Mouse (Mus musculus) Patski (cell line): Measurements from ENCODE around the gene Ddx49. TPM values are rescaled to one million over a fixed set of nuclear protein-coding genes. Genes with fewer than 3 reads are reported as not detected.

ENCODE experiments used
- ATAC-seq: fragments of 100-300 bp; one replicate; pipeline ENCODE4 v1.8.0; 2021
- CTCF ChIA-PET: fragments of 350-600 bp; sonication (Branson Sonifier 250); formaldehyde crosslinking; loops from one replicate; lab custom pipeline; 2022; ENCODE audit warnings: inconsistent platforms; lab: Charles Lee
- POLR2A ChIA-PET: fragments of 350-600 bp; sonication (Branson Sonifier 250); formaldehyde crosslinking; loops from one replicate; lab custom pipeline; 2022; ENCODE audit warnings: antibody characterized with exemption, inconsistent platforms; lab: Charles Lee
- DNase-seq: peaks from one replicate; pipeline ENCODE4 v3.0.0-alpha.2; 2011; ENCODE audit warnings: low read depth, low spot score
- H3K27me3 ChIP-seq: fragments of 371-371 bp; one replicate; pipeline ENCODE4 v1.5.1; 2021
- CTCF ChIP-seq: fragments of 100-300 bp; IDR thresholded peaks from one replicate; pipeline ENCODE4 v1.5.1; 2021
- in situ Hi-C: fragments of 300-500 bp; cut with MboI; formaldehyde crosslinking; loops from 3 replicates; pipeline ENCODE4 v1.11.1; 2018; ENCODE audit warnings: low pct_unique_long_range_greater_than_20kb, mixed read lengths
- polyA plus RNA-seq: library from polyadenylated mRNA; unstranded; gene quantifications from one replicate; pipeline ENCODE4 v1.2.3, GENCODE M21; 2021

Gene Ddx49
- 48.8 TPM for polyA plus RNA-seq

DNA sequence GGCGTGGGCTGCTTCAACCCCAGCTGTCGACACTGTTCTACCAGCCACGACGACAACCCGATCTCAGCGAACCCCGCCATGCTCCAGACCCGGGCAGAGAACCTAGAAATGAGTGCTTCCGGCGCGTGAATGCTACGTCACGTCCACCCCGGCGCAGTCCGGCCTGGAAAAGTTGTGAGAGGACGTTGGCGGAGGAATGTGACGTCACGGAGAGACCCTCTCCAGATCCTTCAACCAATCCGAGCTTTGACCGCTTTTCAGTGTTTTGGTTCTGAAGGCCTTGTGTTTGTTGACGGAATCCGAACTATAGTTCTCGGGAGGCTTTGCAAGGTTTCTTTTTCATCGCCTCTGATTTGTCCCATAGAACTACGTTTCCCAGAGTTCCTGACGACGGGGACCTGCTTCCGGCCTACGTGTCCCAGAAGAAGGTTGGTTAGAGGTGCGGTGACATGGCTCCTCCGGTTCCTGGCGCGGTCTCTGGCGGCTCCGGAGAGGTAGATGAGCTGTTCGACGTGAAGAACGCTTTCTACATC is at the start of gene Ddx49, which contains the start of gene Cope:
Ddx49 (minus strand) TSS at position 132 of the 533 bp plus-strand sequence.
Cope (plus strand) TSS at position 161 of the 533 bp plus-strand sequence.
- TF ChIP-seq CTCF = no peak
- CTCF ChIA-PET = interaction anchor here (1.3 kb wide), 1 partner anchor 8 kb away, joined by 4 read pairs; no protein-coding TSS in a partner anchor
- POLR2A ChIA-PET = interaction anchor here (0.6 to 0.9 kb wide), 3 partner anchors 14 to 286 kb away, joined by 3 to 5 read pairs (median 3); no protein-coding TSS in a partner anchor
- in situ Hi-C loops = no loop called here
- peak; percentile 81 for DNase-seq
- H3K27me3 ChIP-seq = no peaks in the 10 kb centered on the region
- peak; percentile 79 for ATAC-seq

DNA sequence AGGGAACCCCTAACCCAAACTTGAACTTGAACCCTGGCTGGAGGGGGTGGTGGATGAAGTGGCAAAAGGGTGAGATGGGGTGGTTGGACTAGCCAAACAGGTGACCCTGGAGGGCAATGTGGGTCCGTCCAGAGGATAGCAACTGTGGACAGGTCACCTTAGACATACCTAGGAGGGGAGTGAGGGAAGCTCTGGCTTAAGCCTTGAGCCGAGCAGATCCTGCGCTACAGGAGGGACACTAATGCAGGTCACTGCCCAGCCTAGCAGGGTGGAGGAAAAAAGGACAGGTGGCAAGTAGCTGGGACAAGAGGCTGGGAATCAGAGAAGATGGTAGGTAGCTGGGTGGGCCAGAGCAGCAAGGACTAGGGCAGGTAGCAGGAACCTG is 49.7 kb upstream of the Ddx49 start:
- CTCF ChIA-PET = interaction anchor here (1.6 to 1.8 kb wide), 2 partner anchors 10 to 154 kb away, joined by 7 to 8 read pairs; partner anchors contain the start of gene Rex1bd

DNA sequence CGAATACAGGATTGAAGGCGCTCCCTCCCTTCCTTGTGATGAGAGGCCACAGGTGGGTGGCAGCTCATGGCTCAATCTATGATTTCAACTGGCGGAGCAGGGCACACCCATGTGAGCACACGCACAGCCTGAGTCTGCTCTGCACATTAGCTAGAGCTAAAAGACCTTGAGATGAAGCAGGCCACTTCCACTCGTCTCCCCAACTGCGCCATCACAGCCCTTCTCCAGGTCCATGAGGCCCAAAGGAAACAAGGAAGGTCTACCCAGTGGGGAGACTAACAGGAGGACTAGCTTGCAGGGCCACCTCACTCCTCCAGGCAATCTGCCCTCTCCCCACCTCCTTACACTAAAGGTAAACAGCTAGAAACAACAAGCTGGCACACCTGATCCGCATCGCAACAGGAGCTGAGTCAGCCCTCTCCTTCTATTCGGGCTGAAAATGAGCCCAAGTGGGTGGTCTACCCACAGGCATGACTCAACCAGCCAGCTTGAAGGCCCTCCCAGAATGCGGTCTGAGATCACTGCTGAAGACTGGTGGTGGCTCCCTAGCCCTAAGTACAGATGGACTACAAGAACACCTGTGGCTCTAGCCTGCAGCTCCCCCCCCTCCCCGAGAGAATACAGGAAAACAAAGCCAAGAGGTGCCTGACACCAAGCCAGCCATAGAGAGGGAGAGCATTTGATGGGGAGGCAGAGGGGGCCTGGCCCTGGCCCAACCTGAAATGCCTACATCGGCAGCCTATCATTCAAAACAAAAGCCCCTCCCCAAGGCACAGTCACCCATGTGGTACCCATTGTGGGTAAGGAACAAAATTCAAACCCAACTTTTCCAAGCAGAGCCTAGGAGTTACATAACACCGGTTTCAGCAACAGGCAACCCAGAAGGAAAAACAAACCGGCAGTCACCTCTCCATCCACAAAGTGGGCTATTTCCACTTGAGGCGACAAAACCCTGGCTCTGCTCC is 49.0 kb upstream of the Ddx49 start:
- ATAC-seq (no peak), DNase-seq (no peak)
- no peaks in the 10 kb centered on the region for H3K27me3 ChIP-seq
- ChIA-PET POLR2A (interaction anchor here (0.6 to 1.8 kb wide), 2 partner anchors 22 to 67 kb away, joined by 3 to 6 read pairs; partner anchors contain the start of gene Comp), CTCF (interaction anchor here (1.3 kb wide), 1 partner anchor 13 kb away, joined by 3 read pairs; no protein-coding TSS in a partner anchor)
- TF ChIP-seq CTCF = no peak
- in situ Hi-C loops = no loop called here

More for the DNA sequence above, 49.7 kb upstream of the Ddx49 start:
- TF ChIP-seq CTCF = no peak
- H3K27me3 ChIP-seq = no peaks in the 10 kb centered on the region
- no peak for ATAC-seq
- in situ Hi-C loops = no loop called here
- POLR2A ChIA-PET = interaction anchor here (0.7 to 2.3 kb wide), 7 partner anchors 14 to 499 kb away, joined by 3 to 8 read pairs (median 4); partner anchors contain the start of gene Comp
- no peak for DNase-seq

DNA sequence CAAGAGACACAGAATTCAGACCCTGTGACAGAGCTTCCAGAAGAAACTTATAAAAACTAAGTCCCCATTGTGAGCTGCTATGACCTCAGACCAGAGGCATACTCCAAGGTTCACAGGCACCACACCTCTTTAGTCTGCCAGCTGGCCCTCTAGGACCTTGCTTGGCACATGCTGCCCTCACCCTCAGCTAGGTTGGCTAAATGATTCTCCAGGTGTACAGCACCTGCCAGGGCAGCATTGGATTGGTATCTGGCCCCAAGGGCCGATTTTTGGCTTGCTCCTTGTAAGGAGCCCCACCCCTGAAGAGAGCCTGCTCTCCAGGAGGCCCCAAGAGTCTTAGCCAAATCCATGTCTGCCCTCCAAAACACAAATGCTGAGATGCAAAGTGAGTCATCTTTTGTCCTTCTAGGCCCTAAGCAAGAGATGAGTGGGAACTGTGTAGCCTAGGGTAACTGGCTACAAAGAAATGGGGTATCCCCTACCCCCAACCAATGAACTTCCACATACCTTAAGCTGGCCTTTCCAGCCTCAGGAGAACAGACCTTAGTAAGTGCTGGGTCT is 45.7 kb upstream of the Ddx49 start:
- DNase-seq (no peak), ATAC-seq (no peak)
- no peak for TF ChIP-seq CTCF
- in situ Hi-C loops = no loop called here
- ChIA-PET CTCF (interaction anchor here (1.2 kb wide), 1 partner anchor 11 kb away, joined by 3 read pairs; no protein-coding TSS in a partner anchor), POLR2A (interaction anchor here (0.6 to 1.1 kb wide), 2 partner anchors 21 to 27 kb away, joined by 3 read pairs; no protein-coding TSS in a partner anchor)
- H3K27me3 ChIP-seq = no peaks in the 10 kb centered on the region

DNA sequence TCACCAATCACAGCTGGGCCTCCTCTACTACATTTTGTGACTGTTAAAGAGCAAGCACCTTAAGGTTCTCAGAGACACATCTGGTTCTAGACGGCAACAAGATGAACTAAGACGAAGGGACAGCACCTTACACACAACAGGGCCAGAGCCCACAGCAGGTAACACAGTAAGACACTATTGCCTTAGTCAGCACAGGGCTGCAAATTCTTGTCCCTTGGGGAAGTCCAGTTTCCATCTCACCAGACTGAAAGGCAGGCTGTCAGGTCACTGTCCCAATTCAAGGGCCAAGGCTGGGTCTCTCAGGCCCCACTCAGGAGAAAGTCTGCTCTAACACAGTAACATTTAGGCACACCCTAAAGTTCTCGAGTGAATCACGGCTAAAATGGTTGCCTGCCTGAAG is 45.2 kb upstream of the Ddx49 start:
- in situ Hi-C loops = no loop called here
- CTCF ChIA-PET = interaction anchor here (1.2 kb wide), 1 partner anchor 11 kb away, joined by 3 read pairs; no protein-coding TSS in a partner anchor
- POLR2A ChIA-PET = no interaction called here
- DNase-seq = no peak
- no peak for TF ChIP-seq CTCF
- ATAC-seq = no peak
- H3K27me3 ChIP-seq = no peaks in the 10 kb centered on the region

DNA sequence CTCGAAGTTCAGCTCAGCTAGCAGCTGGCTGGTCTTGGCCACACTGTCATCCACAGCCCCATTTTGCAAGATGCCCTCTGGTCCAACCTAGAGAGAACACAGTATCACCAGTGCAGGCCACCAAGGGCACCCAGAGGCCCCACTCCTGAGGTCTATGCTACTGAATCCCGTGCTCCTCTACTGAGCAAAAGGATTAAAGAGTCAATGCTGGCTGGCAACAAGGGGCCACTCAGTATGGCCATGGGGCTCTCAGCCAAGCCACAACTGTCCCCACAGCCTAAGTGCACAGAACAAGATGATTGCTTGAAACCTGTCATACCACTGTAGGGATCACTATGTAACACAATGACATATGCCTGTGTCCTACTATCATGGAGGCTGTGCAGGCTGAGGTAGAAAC is 42.0 kb upstream of the Ddx49 start:
- in situ Hi-C loops = loop anchor here (5.0 kb wide), 1 partner anchor 33 kb away; no protein-coding TSS in a partner anchor

DNA sequence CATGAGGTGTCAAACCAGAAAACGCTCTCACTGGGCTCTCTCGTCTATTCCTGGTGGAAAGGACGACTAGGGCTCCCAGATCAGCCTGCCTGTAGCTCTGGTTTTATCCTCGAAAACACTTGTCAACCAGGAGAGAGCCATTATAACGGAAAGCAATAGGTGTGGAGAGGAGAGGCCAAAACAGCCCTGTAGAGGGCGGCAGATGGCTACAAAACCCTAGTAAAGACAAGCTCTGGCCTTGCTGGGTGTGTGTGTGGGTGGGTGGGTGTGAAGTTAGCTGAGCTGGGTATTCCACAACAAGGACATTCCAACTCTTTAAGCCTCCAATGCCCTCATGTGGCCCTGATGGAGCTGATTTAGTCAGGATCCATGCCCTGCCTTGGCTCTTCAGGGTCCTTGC is 41.4 kb upstream of the Ddx49 start:
- ChIA-PET CTCF (interaction anchor here (0.7 to 2.4 kb wide), 6 partner anchors 9 to 161 kb away, joined by 3 to 7 read pairs (median 4); partner anchors contain the start of gene Upf1), POLR2A (interaction anchor here (0.9 to 1.5 kb wide), 4 partner anchors 9 to 160 kb away, joined by 3 to 4 read pairs (median 3); partner anchors contain the start of gene Upf1)
- in situ Hi-C loops = loop anchor here (5.0 kb wide), 1 partner anchor 34 kb away; no protein-coding TSS in a partner anchor
- DNase-seq (no peak), ATAC-seq (no peak)
- H3K27me3 ChIP-seq = no peaks in the 10 kb centered on the region
- TF ChIP-seq CTCF = no peak

More for the DNA sequence above, 42.0 kb upstream of the Ddx49 start:
- DNase-seq (no peak), ATAC-seq (no peak)
- POLR2A ChIA-PET = interaction anchor here (0.9 to 1.1 kb wide), 3 partner anchors 9 to 159 kb away, joined by 3 to 4 read pairs (median 3); partner anchors contain the start of gene Upf1
- CTCF ChIA-PET = interaction anchor here (0.7 to 1.6 kb wide), 3 partner anchors 9 to 52 kb away, joined by 3 to 5 read pairs (median 3); partner anchors contain the start of gene Upf1
- no peak for TF ChIP-seq CTCF
- no peaks in the 10 kb centered on the region for H3K27me3 ChIP-seq

DNA sequence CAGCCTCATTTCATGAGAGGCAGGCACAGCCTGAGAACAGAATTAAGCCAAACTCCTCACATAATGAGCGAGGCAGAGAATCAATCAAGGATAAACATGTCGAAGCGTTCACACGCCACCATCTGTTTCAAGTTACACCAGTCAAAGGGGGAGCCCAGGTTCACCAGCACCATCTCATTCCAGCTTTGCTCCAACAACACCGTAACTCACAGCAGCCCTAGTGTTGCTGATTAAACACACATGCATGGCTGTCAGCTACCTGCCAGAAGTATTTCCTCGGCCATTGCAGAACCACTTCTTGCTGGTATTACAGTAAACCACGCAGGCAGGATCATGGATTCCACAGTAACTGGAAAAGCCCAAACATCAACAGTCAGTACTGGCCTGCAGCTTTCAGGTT is 40.8 kb upstream of the Ddx49 start:
- in situ Hi-C loops = loop anchor here (5.0 kb wide), 1 partner anchor 34 kb away; no protein-coding TSS in a partner anchor
- CTCF ChIA-PET = interaction anchor here (1.0 to 2.4 kb wide), 5 partner anchors 9 to 161 kb away, joined by 3 to 7 read pairs (median 3); no protein-coding TSS in a partner anchor
- DNase-seq = no peak
- POLR2A ChIA-PET = interaction anchor here (1.1 to 1.5 kb wide), 3 partner anchors 10 to 160 kb away, joined by 3 read pairs; partner anchors contain the start of gene Upf1
- ATAC-seq = no peak
- no peaks in the 10 kb centered on the region for H3K27me3 ChIP-seq
- TF ChIP-seq CTCF = no peak

DNA sequence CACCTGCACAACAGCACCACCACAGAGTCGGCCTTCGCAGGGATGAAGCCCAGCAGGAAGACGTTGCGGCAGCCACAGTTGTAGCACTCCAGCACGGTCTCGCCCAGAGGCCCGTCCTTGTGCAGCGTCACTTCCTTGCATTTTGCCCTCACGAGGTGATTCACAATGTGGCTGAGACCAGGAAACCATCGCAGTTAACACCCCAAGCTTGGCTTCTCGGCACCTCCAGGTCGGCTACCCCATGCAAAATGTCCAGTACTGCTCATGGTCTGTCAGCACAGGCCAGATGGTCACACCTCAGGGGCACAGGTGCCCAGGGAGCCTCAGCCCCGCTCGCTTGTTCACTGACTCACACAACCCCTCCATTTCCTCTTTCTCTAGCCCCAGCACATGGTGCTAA is 39.7 kb upstream of the Ddx49 start:
- no peak for DNase-seq
- ChIA-PET POLR2A (no interaction called here), CTCF (interaction anchor here (1.4 to 2.4 kb wide), 2 partner anchors 16 to 41 kb away, joined by 3 to 7 read pairs; no protein-coding TSS in a partner anchor)
- no peak for ATAC-seq
- in situ Hi-C loops = loop anchor here (5.0 kb wide), 1 partner anchor 35 kb away; no protein-coding TSS in a partner anchor
- no peaks in the 10 kb centered on the region for H3K27me3 ChIP-seq
- TF ChIP-seq CTCF = no peak
